Mouse (Mus musculus): ENCODE measurements around the gene Ncapd2. TPM values are rescaled to one million over a fixed set of nuclear protein-coding genes. Genes with fewer than 3 reads are reported as not detected.
A peak's percentile ranks its signal among the peaks of the same experiment; 100 is the strongest.

Ncapd2 gene
- total RNA-seq, 2 experiments from 2014 or later = 42.3 to 51.8 TPM

DNA sequence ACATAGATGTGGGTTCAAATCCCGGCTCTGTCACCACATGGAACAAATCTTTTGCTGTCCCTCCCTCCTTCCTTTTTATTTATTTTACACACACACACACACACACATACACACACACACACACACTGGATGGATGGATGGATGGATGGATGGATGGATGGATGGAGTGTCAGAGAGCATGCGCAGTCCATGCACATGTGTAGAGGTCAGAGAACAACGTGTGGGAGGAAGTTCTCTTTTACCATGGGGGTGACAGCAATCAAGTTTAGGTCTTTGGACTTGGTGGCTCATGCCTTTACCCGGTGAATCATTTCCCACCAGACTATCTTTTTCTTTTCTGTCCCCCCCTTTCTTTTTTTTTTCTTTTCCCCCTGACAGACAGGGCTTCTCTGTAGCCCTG is 37.8 kb downstream of the Ncapd2 start:
- intact Hi-C loops (cut with DNase I) = no loop called here
- DNase-seq = no peak

DNA sequence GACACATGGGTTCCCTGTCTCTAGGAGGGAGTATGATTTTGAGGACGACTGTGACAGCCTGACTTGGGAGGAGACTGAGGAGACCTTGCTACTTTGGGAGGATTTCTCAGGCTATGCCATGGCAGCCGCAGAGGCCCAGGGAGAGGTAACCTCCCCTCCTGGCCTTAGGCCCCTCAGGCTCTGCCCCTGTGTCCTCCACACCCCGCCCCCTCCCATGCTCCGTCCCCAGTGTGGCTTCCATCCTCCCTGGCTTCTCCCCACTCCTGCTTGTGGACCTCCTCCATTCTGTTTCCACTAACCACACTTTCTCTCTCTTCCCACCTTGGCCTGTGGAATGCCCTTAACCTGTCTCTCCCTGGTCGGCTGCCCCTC is 38.5 kb downstream of the Ncapd2 start:
- DNase-seq = no peak
- intact Hi-C loops (cut with DNase I) = no loop called here

DNA sequence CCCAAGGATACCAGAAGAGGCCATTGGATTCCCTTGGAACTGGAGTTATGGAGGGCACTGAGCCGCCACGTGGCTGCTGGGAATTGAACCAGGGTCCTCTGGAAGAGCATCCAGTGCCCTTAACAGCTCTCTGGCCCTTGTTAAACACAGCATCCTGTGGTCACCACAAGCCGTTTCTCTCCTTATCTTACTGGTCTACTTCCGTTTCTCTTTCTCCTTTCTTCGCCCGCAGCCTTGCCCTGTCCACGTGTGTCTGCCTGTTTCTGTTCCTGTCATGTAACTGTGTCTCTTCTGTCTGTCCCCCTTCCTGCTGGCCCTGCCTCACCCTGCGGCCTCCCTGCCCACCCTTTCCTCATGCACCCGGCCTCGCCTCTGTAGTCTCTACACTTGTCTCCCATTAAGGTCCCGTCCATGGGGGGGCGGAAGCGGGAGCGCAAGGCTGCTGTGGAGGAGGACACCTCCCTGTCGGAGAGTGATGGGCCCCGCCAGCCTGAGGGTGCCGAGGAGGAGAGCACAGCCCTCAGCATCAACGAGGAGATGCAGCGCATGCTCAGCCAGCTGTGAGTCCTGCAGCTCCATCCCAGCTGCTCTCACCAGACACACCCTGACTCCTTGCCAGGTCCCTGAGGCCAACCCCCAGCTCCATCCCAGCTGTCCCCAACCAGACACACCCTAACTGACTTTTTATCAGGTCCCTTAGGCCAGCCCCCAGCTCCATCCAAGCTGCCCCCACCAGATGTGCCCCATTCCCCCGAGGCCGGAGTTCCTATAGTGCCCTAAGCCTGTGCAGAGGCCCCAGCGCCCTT is 39.1 kb downstream of the Ncapd2 start:
- intact Hi-C loops (cut with DNase I) = no loop called here
- DNase-seq = peak; percentile 74 to 82

DNA sequence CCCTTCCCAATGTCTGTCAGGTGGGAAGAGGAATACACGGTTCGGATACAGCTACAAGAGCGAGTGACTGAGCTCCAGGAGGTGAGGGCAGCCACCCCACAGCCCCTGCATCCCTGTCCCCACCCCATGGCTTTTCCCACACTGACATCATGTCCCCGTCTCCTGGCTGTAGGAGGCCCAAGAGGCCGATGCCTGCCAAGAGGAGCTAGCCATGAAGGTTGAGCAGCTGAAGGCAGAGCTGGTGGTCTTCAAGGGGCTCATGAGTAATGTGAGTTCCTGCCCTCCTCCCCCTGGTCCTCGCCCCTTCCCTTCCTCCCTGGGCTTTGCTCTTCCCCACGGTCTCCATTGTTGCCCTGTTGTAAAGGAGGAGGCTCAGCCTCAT is 41.9 kb downstream of the Ncapd2 start:
- no peak for DNase-seq
- intact Hi-C loops (cut with DNase I) = loop anchor here (1.0 to 5.0 kb wide), 4 partner anchors 13 to 203 kb away; no protein-coding TSS in a partner anchor

DNA sequence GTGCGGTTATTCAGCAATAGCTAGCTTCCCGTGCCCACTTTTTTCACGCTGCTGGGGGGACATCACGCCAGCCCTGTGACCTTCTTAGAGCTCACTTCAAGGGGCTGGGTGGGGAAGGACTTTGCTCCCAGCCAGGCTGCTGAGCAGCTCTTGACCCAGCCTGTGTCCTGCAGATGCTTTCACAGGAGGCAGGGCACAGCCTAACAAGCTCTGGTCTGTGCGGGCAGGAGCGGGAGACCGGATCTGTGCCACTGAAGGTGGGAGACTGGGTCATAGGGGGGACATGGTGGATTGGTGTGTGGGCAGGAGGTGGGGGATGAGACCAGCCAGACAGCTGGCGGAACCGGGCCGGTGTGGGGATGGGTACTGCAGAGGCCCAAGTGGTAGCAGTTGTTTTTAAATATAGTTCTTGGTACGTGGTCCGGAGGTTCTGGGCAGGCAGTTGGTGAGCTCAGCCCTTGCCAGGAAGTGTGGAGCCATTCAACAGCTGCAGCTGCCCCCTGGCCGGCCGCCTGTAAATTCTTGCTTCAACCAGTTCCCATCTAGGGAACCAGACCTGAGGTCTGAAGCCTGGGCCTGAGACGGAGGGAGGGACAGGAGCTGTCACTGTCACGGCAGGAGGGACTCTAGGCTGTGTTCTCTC is 42.5 kb downstream of the Ncapd2 start:
- intact Hi-C loops (cut with DNase I) = loop anchor here (1.0 to 5.0 kb wide), 4 partner anchors 13 to 203 kb away; no protein-coding TSS in a partner anchor

DNA sequence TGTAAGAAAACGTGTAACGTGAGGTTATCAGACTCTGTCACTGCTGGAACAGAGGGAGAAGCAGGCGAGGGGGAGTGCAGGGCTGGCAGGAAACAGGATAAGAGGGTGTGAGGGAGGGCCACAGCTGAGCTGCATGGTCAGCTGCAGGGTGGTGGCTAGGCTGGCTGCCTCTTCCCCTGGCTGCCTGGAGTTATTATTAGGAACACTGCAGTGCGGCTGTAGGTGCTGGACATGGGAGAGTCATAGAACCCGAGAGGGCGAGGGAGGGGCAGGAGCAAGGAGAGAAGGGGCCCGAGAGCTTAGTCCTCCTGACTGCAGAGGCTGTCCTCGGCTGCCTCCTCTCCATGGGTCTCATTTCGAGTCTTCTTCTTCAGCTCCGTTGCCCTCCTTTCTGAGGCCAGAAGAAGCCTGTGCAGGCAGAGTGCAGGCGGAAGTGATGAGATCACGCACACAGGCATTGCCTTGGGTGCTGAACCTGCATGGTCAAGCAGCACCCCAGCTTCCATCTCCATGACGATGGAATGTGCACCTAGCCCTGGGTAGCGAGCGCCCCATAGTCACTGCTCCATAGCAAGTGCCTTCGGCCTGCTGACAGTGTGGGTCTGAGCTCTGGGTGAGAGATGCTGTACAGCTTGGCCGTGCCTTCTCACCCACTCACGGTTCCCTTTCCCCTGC is 43.1 kb downstream of the Ncapd2 start:
- intact Hi-C loops (cut with DNase I) = loop anchor here (2.0 to 5.0 kb wide), 3 partner anchors 40 to 204 kb away; no protein-coding TSS in a partner anchor
- peak; percentile 79 to 86 for DNase-seq

More for the DNA sequence above, 42.5 kb downstream of the Ncapd2 start:
- DNase-seq = peak; percentile 81 to 85

DNA sequence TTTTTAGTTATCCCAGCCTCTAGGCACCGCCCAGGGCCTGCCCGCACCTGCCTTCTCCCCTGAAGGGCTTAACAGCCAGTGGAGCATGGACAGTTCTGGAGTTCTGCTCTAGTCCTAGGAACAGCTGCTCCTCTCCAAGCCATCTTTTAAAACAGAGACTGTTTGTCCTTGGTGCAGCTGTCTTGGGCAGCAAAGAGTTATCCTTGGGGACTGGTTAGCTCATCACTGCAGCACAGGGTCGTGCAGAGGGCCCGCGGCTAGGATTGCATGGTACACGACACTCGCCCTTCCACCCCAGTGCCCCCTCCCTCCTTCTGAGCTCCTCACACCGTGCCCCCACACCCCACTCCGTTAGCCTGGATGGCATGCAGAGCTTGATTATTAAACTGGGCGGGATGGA is 44.2 kb downstream of the Ncapd2 start:
- intact Hi-C loops (cut with DNase I) = loop anchor here (5.0 kb wide), 2 partner anchors 125 to 205 kb away; no protein-coding TSS in a partner anchor

DNA sequence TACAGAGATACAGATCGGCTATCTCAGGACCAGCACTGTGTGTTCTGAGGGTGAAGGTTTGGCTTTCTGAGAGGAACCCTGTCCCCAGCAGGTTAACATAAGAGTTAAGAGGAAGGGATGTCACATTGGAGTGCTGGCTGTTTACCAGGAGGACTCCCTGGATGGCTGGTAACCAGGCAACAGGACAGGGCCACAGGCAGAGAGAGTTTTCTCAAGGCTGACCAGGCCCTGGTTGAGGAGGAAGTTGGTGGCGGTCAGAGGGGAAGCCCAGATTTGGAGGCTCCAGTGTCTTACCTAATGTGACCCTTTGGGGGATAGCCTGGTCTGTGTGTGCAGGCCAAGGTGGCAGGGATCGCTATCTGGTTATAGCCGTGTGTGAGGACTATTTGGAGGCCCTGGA is 44.7 kb downstream of the Ncapd2 start:
- peak; percentile 77 to 80 for DNase-seq
- intact Hi-C loops (cut with DNase I) = loop anchor here (5.0 kb wide), 2 partner anchors 126 to 206 kb away; no protein-coding TSS in a partner anchor

More for the DNA sequence above, 44.2 kb downstream of the Ncapd2 start:
- peak in 1 of 2 experiments; percentile 35 for DNase-seq

DNA sequence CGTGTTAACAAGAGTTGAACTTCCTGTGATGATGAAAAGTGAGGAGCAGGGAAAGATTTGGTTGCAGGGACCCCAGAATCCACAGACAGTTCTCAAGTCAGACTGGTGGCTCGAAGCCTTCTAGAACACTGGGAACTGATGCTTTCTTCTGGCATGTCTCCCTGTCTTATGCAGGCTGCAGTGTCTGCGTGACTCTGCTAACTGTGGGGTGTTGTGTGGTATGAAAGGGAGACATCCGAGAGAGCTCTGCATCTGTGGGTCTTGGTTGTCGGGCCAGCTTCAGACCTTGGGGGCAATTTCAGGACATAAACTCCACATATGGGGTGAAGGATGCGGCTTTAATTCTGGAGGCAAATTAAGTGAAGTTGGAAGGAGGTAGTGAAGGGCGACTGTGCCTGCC is 45.4 kb downstream of the Ncapd2 start:
- DNase-seq = peak in 1 of 2 experiments; percentile 25
- intact Hi-C loops (cut with DNase I) = loop anchor here (5.0 kb wide), 2 partner anchors 126 to 206 kb away; no protein-coding TSS in a partner anchor

DNA sequence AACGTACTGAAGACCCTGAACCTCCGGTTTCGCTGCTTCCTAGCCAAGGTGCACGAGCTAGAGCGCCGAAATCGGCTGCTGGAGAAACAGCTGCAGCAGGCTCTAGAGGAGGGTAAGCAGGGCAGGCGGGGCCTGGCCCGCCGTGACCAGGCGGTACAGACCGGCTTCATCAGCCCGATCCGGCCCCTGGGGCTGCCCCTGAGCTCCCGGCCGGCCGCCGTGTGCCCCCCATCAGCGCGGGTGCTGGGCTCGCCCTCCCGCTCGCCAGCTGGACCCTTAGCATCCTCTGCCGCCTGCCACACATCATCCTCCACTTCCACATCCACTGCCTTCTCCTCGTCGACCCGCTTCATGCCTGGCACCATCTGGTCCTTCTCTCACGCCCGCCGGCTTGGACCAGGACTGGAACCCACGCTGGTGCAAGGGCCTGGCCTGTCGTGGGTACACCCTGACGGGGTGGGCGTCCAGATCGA is 46.0 kb downstream of the Ncapd2 start:
- peak in 1 of 2 experiments; percentile 51 for DNase-seq
- intact Hi-C loops (cut with DNase I) = loop anchor here (5.0 kb wide), 2 partner anchors 127 to 207 kb away; no protein-coding TSS in a partner anchor

DNA sequence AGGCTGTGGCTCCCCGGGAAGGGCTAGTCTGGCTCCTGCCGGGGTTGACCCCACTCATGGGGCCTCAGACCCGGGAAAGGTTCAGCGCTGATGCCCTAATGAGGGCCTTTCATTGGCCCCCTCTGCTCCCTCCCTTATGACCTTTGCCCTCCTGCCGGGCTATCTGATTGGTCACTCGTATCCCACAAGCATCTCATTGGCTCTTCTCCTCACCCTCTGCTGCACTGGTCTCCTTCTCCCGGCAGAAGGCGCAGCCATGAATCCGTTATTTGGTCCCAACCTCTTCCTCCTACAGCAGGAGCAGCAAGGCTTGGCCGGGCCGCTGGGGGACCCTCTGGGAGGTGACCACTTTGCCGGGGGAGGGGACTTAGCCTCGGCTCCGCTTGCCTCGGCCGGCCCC is 46.5 kb downstream of the Ncapd2 start, which contains the start of gene Iffo1:
Gene Iffo1, plus strand, starts transcription at position 241 of the 400 bp plus-strand sequence.
- intact Hi-C loops (cut with DNase I) = loop anchor here (5.0 kb wide), 2 partner anchors 127 to 207 kb away; no protein-coding TSS in a partner anchor
- peak; percentile 93 to 94 for DNase-seq

DNA sequence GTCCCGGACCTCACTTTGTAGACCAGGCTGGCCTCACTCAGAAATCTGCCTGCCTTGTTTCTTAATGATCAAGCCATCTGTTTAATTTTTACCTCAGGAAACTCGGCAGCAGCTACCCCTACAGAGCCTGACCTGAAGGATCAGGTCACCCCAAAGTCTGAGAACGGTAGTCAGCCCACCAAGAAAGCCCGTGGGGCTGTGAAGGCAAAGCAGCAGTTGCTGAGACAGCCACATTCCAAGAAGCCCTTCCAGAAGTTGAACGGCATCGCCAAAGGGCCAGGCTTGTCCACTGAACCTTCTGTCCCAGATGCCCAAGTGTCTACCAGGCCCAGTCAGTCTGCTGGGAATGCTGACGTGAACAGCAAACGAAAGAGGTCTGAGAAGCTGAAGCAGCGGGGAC is 47.6 kb downstream of the Ncapd2 start:
- intact Hi-C loops (cut with DNase I) = no loop called here

DNA sequence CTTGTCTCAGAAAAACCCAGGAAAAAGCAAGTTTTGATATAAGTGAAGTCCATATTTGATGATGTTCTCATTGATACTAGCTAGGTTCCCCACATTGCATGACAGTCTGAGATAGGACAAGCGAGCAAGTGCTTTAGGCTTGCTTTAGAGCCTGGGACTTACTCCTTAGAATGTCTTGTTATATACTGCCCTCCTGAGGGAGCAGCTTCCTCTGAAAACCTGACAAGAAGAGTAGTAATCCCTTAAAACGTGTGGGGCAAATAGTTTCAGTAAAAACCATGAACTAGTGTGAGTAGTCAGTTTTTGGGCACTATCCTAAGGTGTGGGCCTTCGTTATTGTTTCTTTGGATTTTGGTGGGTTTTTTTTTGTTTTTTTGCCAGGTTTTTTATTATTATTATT is 48.4 kb downstream of the Ncapd2 start:
- intact Hi-C loops (cut with DNase I) = no loop called here
- DNase-seq = no peak

More for the DNA sequence above, 47.6 kb downstream of the Ncapd2 start:
- no peak for DNase-seq

DNA sequence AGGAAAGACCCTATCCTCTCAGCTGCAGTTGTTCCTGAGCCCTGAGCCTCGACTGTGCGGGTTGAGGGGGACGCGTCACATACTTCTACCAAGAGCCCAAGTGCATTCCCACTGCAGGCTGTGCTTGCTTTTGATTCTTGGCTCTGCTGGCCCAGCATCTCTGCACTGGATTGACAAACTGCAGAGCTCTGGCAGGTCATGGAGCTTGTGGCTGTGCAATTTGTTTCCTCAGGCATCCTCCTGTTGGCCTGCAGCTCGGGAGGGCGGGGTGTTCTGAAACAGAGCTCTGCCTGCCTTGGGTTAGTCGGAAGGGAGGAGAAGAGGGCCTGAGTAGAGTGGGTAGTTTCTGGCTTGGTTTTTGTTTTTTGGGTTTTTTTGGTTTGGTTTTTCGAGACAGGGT is 49.1 kb downstream of the Ncapd2 start:
- DNase-seq = no peak
- intact Hi-C loops (cut with DNase I) = no loop called here

DNA sequence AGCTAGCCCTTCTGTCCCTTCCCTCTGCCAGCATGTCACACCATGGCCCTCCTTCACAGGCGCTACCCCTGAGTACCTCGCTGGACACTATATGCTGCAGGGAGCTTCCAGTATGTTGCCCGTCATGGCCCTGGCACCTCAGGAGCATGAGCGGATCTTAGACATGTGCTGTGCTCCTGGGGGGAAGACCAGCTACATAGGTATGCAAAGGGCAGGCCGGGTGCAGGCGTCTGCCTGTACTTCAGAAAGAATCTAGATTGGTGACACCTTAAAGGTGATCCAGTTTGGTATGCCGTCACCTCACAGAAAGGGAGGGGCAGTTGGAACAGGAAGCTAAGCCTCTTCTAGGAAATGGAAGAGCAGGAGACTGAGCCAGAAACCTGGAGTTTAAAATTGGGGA is 51.8 kb downstream of the Ncapd2 start:
- DNase-seq = no peak
- intact Hi-C loops (cut with DNase I) = no loop called here

DNA sequence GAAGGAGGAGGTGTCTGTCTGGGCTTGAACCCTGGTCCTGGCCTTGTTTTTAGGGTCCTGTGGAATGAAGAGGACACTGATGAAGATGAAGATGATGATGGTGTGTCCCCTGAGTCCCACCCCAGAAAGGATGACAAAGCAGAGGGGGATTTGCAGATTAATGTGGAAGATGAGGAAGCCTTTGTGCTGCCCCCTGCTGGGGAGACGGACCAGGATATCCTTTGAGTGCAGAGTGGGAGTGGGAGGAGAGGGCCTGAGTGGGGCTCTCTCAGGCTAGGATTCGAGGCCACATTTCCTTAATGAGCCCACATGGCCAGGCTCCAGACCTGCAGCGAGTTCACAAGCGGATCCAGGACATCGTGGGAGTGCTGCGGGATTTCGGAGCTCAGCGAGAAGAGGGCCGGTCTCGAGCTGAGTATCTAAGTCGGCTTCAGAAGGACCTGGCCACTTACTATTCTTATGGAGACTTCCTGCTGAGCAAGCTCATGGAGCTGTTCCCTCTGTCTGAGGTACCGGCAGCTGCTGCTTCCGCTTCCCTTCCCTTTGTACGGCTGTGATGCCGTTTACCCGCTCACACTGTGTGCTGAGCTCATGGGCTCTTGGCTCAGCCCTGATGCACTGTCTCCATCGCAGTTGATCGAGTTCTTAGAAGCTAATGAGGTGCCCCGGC is 54.4 kb downstream of the Ncapd2 start:
- intact Hi-C loops (cut with DNase I) = no loop called here
- DNase-seq = peak in 1 of 2 experiments; percentile 63

DNA sequence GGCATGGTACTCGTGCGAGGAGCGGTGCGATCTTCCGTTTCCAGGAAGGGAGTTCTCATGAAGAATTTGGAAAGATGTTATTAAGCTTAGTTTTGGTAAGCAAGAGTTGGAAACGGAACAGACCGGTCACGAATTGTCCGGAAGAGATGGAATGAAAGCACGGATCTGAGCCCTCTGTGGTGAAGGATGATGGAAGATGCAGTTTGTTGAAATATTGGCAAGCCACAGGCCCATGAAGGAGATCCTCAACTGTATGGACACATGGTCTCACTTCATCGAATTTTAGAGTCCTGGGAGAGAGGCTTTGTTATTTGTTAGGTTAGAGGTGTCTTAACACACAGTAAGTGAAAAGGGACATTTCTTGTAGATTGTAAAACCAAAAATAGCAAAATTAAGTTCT is 59.0 kb downstream of the Ncapd2 start:
- no peak for DNase-seq
- intact Hi-C loops (cut with DNase I) = no loop called here

DNA sequence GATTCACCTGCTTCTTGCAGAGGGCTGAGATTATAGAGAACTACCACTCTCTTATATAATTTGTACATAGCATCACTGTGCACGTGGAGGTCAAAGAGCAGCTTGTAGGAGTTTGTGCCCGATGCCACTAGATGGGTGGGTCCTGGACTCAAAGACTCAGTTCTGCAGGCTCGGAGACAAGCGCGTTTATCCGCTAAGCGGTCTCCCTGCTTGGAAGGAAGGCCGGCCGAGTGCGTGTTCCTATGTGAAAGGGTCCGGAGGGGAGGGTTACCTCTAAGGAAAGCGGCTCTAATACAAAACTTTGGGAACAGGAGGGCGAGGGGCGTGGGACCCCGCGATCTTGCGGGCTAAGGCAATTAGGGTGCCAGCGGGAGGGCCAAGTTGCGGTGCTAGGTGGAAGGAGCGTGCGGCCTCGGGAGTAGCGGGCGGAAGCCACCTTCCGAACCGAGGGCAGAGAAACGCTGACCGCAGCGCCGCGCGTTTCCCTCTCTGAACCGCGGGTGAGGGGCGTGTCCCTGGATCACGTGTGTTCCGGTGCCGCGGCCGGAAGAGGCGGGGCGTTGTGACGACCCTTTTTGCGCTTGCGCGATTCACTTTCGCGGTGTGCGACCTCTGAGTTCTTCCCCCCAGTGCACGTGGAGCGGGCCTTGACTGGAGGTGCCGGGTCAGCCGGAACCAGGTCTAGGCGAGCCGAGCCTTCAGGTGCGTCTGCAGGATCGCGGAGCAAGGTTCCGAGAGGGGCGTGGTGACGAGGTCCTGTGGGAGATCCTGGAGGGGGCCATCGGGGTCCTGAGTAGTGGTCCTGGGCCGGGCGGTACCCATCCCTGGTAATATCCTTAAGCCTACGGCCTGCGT is 60.0 kb downstream of the Ncapd2 start, which contains the start of gene Nop2:
Gene Nop2, plus strand, starts transcription at position 608 of the 855 bp plus-strand sequence.
- intact Hi-C loops (cut with DNase I) = loop anchor here (2.0 kb wide), 1 partner anchor 35 kb away; no protein-coding TSS in a partner anchor
- DNase-seq = peak; percentile 90 to 91

Measured in heart, postnatal 10 days (tissue).